Mouse (Mus musculus): ENCODE measurements around the gene Timm22.

DNA sequence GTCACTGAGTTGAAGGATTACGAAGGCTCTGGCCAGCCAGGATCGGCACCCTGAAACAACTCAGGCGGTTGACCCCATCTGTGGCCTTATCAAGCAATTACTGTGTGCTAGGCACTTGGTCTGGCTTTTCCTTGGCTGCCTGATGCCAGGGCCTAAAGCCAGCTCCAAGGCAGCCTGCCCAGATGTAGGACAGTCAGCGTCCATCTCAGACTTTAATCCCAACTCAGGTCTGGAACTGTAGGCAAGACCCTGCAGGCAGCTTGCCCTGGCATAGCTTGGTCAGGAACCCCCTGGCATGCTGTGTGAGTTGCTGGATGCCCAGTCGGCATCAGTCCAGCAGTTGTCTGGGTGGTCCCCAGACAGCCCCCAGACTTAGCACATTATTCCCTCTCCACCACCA, 29.3 kb downstream of the Timm22 start:
- TF ChIP-seq CTCF (IDR thresholded peaks at IDR 0.05; ENCODE audit: control insufficient read depth, insufficient read depth, insufficient read length) (no peak), USF1 (IDR thresholded peaks at IDR 0.05; ENCODE audit: low read depth) (no peak), MAX (IDR thresholded peaks at IDR 0.05) (no peak), MYOG (IDR thresholded peaks at IDR 0.05; ENCODE audit: control insufficient read depth, extremely low read depth, insufficient read length) (no peak), MYOD1 (IDR thresholded peaks at IDR 0.05; ENCODE audit: control insufficient read depth, insufficient read length, low read depth) (no peak), FOSL1 (IDR thresholded peaks at IDR 0.05; ENCODE audit: insufficient read depth, low read length, poor library complexity, severe bottlenecking) (no peak)
